ENCODE assay signal across 8 mouse cellular contexts in genomic region chr1:138963161-138963867, GRCm38 (mm10). TPM values are rescaled to one million over a fixed set of nuclear protein-coding genes. Genes with fewer than 3 reads are reported as not detected.
DNase-seq lines count a peak whose midpoint lies in the region; ATAC-seq and TF ChIP-seq lines count a peak whose summit lies in the region.

Gene Dennd1b, plus strand, starts transcription at chr1:138963435.

- peak; percentile 47; the same call in 1 of the 2 replicates for TF ChIP-seq POLR2A in bone marrow, adult 2 months (IDR thresholded peaks at IDR 0.05; ENCODE audit: borderline replicate concordance, control insufficient read depth, low read depth, low read length)
- TF ChIP-seq POLR2A in myocyte (IDR thresholded peaks at IDR 0.05; ENCODE audit: insufficient read length, low read depth) = peak; percentile 63

- no peaks in the 10 kb centered on the region for H3K9me3 ChIP-seq in heart, embryonic 13.5 days
- H3K9me3 ChIP-seq in kidney, postnatal 0 days (replicated peaks; ENCODE audit: low read length) = no peaks in the 10 kb centered on the region
- H3K9me3 ChIP-seq in liver, embryonic 11.5 days (ENCODE audit: control insufficient read depth, low read length) = no peaks in the 10 kb centered on the region

- H3K79me2 ChIP-seq in C2C12 (ENCODE audit: control insufficient read depth, insufficient read depth) = peaks cover 17% of the 10 kb centered on the region
- peaks cover 4% of the 10 kb centered on the region for H3K79me2 ChIP-seq in myocyte (ENCODE audit: control insufficient read depth, insufficient read depth)

- H3K9ac ChIP-seq in heart, embryonic 13.5 days = peak within 1 kb of the TSS; percentile 97
- H3K9ac ChIP-seq in kidney, postnatal 0 days (ENCODE audit: low read depth, low read length) = peak within 1 kb of the TSS; percentile 89
- peak within 1 kb of the TSS; percentile 92 for H3K9ac ChIP-seq in liver, embryonic 11.5 days (ENCODE audit: low read depth, low read length)

- H3K36me3 ChIP-seq in C2C12 (ENCODE audit: control insufficient read depth, insufficient read depth) (peaks cover 16% of the 10 kb centered on the region), myocyte (ENCODE audit: control insufficient read depth, insufficient read depth) (no peaks in the 10 kb centered on the region)
- H3K36me3 ChIP-seq in heart, embryonic 13.5 days = peaks cover 19% of the 10 kb centered on the region
- no peaks in the 10 kb centered on the region for H3K36me3 ChIP-seq in kidney, postnatal 0 days (ENCODE audit: insufficient read depth, low read length)
- no peaks in the 10 kb centered on the region for H3K36me3 ChIP-seq in liver, embryonic 11.5 days (ENCODE audit: control insufficient read depth, insufficient read depth, low read length)

- peak; percentile 4 for TF ChIP-seq CTCF in C2C12 (IDR thresholded peaks at IDR 0.05; ENCODE audit: control insufficient read depth, insufficient read depth, insufficient read length)
- no peak for TF ChIP-seq CTCF in bone marrow, adult 2 months (IDR thresholded peaks at IDR 0.05; ENCODE audit: control insufficient read depth, insufficient read depth, low read length)
- TF ChIP-seq CTCF in kidney, postnatal 0 days (IDR thresholded peaks at IDR 0.05; ENCODE audit: low read depth) = peak; percentile 28; the same call in 1 of the 2 replicates

- H3K4me3 ChIP-seq in C2C12 (ENCODE audit: insufficient read depth, poor library complexity, severe bottlenecking) (peak within 1 kb of the TSS; percentile 43), myocyte (peak within 1 kb of the TSS; percentile 42)
- peak within 1 kb of the TSS; percentile 66 for H3K4me3 ChIP-seq in bone marrow, adult 2 months (replicated peaks; ENCODE audit: control insufficient read depth, low read depth, low read length)
- H3K4me3 ChIP-seq in heart, embryonic 13.5 days = peak within 1 kb of the TSS; percentile 89
- peak within 1 kb of the TSS; percentile 94 for H3K4me3 ChIP-seq in kidney, postnatal 0 days (replicated peaks; ENCODE audit: low read depth, low read length)
- H3K4me3 ChIP-seq in liver, embryonic 11.5 days (ENCODE audit: low read depth, low read length) = peak within 1 kb of the TSS; percentile 91

- H3ac ChIP-seq in C2C12 (ENCODE audit: control insufficient read depth, insufficient read length, low read depth) (peak within 1 kb of the TSS; percentile 87), myocyte (ENCODE audit: control insufficient read depth, insufficient read length) (peak within 1 kb of the TSS; percentile 80)

- peaks cover 2% of the 10 kb centered on the region for H3K4me1 ChIP-seq in bone marrow, adult 2 months (ENCODE audit: control insufficient read depth, insufficient read depth, low read length)
- peaks cover 29% of the 10 kb centered on the region for H3K4me1 ChIP-seq in heart, embryonic 13.5 days
- peaks cover 3% of the 10 kb centered on the region; the same call in 1 of the 2 replicates for H3K4me1 ChIP-seq in kidney, postnatal 0 days (replicated peaks; ENCODE audit: insufficient read depth, low read length)
- H3K4me1 ChIP-seq in liver, embryonic 11.5 days (replicated peaks; ENCODE audit: control insufficient read depth, insufficient read depth, low read length) = peaks cover 5% of the 10 kb centered on the region

- H3K27ac ChIP-seq in bone marrow, adult 2 months (ENCODE audit: control insufficient read depth, insufficient read depth, low read depth, low read length, poor library complexity) = peak within 1 kb of the TSS; percentile 96
- H3K27ac ChIP-seq in heart, embryonic 13.5 days (replicated peaks) = peak within 1 kb of the TSS; percentile 95
- H3K27ac ChIP-seq in kidney, postnatal 0 days = peak within 1 kb of the TSS; percentile 91
- peak within 1 kb of the TSS; percentile 88 for H3K27ac ChIP-seq in liver, embryonic 11.5 days (ENCODE audit: low read depth, low read length)

- no peaks in the 10 kb centered on the region for H3K27me3 ChIP-seq in C2C12 (ENCODE audit: control insufficient read depth, insufficient read depth, insufficient read length)
- no peaks in the 10 kb centered on the region for H3K27me3 ChIP-seq in heart, embryonic 13.5 days (replicated peaks)
- H3K27me3 ChIP-seq in kidney, postnatal 0 days (ENCODE audit: insufficient read depth, low read length) = no peaks in the 10 kb centered on the region
- H3K27me3 ChIP-seq in liver, embryonic 11.5 days (replicated peaks; ENCODE audit: control insufficient read depth, insufficient read depth, low read length) = no peaks in the 10 kb centered on the region
- H3K27me3 ChIP-seq in myocyte (ENCODE audit: control insufficient read depth, insufficient read depth, insufficient read length) = no peaks in the 10 kb centered on the region

- peak; percentile 35 for ATAC-seq in erythroid progenitor cell, adult 5-6 weeks (replicated peaks; ENCODE audit: low FRiP score, poor library complexity, severe bottlenecking)
- peak; percentile 70 for ATAC-seq in heart, embryonic 13.5 days (ENCODE audit: extremely low read depth, insufficient number of reproducible peaks, low FRiP score, low TSS enrichment)
- ATAC-seq in kidney, postnatal 0 days (replicated peaks; ENCODE audit: low FRiP score, low read depth) = peak; percentile 86
- peak; percentile 76 for ATAC-seq in liver, embryonic 11.5 days (replicated peaks; ENCODE audit: low FRiP score)

- H3K79me3 ChIP-seq in C2C12 (ENCODE audit: low read depth) = peaks cover 7% of the 10 kb centered on the region

- under 1% methylated on average over 69 of the region's 69 CpGs for whole genome bisulfite sequencing in bone marrow, adult 2 months
- WGBS in heart, embryonic 13.5 days = 1% methylated on average over 61 of the region's 69 CpGs
- under 1% methylated on average over 48 of the region's 69 CpGs for WGBS in kidney, postnatal 0 days
- WGBS in liver, embryonic 11.5 days = under 1% methylated on average over 55 of the region's 69 CpGs

- peak within 1 kb of the TSS; percentile 66 for H3K4me2 ChIP-seq in heart, embryonic 13.5 days
- peak within 1 kb of the TSS; percentile 64 for H3K4me2 ChIP-seq in kidney, postnatal 0 days (ENCODE audit: low read length)
- H3K4me2 ChIP-seq in liver, embryonic 11.5 days = peak within 1 kb of the TSS; percentile 70
- H3K4me2 ChIP-seq in myocyte (ENCODE audit: low read depth) = peak within 1 kb of the TSS; percentile 98

- DNase-seq in kidney, postnatal 0 days (ENCODE audit: low spot score) = peak; percentile 72
- peak; percentile 79 for DNase-seq in liver, embryonic 11.5 days (ENCODE audit: low spot score)
- DNase-seq in spleen, postnatal 4 days (ENCODE audit: low spot score in 2 of 2) = peak; percentile 60 to 85

TF ChIP-seq in C2C12, 6 proteins besides CTCF, POLR2A, EP300 and RAD21:
- no peak for TF ChIP-seq FOSL1 (IDR thresholded peaks at IDR 0.05; ENCODE audit: insufficient read depth, low read length, poor library complexity, severe bottlenecking)
- peak; percentile 4 for TF ChIP-seq MYOD1 (IDR thresholded peaks at IDR 0.05; ENCODE audit: control insufficient read depth, insufficient read length, low read depth)

TF ChIP-seq in myocyte, 11 proteins besides CTCF, POLR2A, EP300 and RAD21:
- TF ChIP-seq TCF3 (IDR thresholded peaks at IDR 0.05; ENCODE audit: insufficient read length, low read depth) (no peak), MYOD1 (IDR thresholded peaks at IDR 0.05; ENCODE audit: control insufficient read depth in 1 of 3, insufficient read length in 2 of 3, low read depth in 2 of 3) (peak in 2 of 3 experiments; percentile 19 to 38), MYOG (IDR thresholded peaks at IDR 0.05; ENCODE audit: control insufficient read depth in 1 of 3, insufficient read depth in 1 of 3, insufficient read length in 2 of 3, low read depth in 2 of 3) (peak in 1 of 3 experiments; percentile 17)

RNA-seq across cellular contexts. Expression of gene Dennd1b, which starts in this region (rescaled TPM):
- polyA plus RNA-seq in C2C12 (2012; fragmentation: generic; extraction: Trizol) (0.81 TPM), myocyte (2012; fragmentation: generic; extraction: Trizol) (1.3 TPM)
- 3.3 and 7.7 TPM in 2 replicates for polyA plus RNA-seq in bone marrow, adult 2 months (2011; ENCODE audit: insufficient read depth, insufficient read length, low replicate concordance, missing spikeins)
- total RNA-seq in erythroid progenitor cell, adult 5-6 weeks (2015; ENCODE audit: low replicate concordance) = 8.6 and 15.1 TPM in 2 replicates
- 2.3 and 5.1 TPM in 2 replicates for total RNA-seq in erythroid progenitor cell, adult 5-6 weeks (2017; ENCODE audit: low replicate concordance)
- polyA plus RNA-seq in heart, embryonic 13.5 days (2015; fragmentation: Nextera tagmentation; extraction: Ambion mirVana) = 8.8 and 10.0 TPM in 2 replicates
- 11.4 and 12.8 TPM in 2 replicates for polyA plus RNA-seq in kidney, postnatal 0 days (2015; fragmentation: Nextera tagmentation; extraction: Ambion mirVana)
- polyA plus RNA-seq in liver, embryonic 11.5 days (2014; fragmentation: Nextera tagmentation; extraction: Ambion mirVana) = 5.4 and 8.0 TPM in 2 replicates

Comparison
In these comparisons a context has a peak if more than half of its experiments do, and no peak if none do; other contexts are left out.
1. Peak in every context shown above with its lines: DNase-seq, ATAC-seq, H3K4me3 ChIP-seq and H3K27ac ChIP-seq.
2. H3K4me3 ChIP-seq: peak in every context shown above with its lines; median percentile 94 in kidney, postnatal 0 days; 91 in liver, embryonic 11.5 days; 89 in heart, embryonic 13.5 days; 66 in bone marrow, adult 2 months; 43 in C2C12; 42 in myocyte.
3. ATAC-seq: peak in every context shown above with its lines; median percentile 86 in kidney, postnatal 0 days; 76 in liver, embryonic 11.5 days; 70 in heart, embryonic 13.5 days; 35 in erythroid progenitor cell, adult 5-6 weeks.